Mouse (Mus musculus) myocyte (in vitro differentiated cells): Measurements from ENCODE around the gene Tshz2.

ENCODE experiments used
- E2F4 ChIP-seq: IDR thresholded peaks from one replicate; pipeline ENCODE4 v1.6.1; 2011; ENCODE audit warnings: mild to moderate bottlenecking, control low read depth, moderate library complexity; ENCODE audit not compliant: insufficient read depth
- MYOD1 ChIP-seq, 3 experiments: IDR thresholded peaks; one replicate each; pipeline ENCODE4 v1.6.1; 2011; ENCODE audit warnings: control low read depth in 2 of 3, low read depth in 2 of 3, mild to moderate bottlenecking in 2 of 3, moderate library complexity in 1 of 3; ENCODE audit not compliant: insufficient read length in 2 of 3, control insufficient read depth in 1 of 3
- MYOG ChIP-seq, 3 experiments: IDR thresholded peaks; one replicate each; pipeline ENCODE4 v1.6.1; 2011; ENCODE audit warnings: control low read depth in 2 of 3, low read depth in 2 of 3, mild to moderate bottlenecking in 2 of 3; ENCODE audit not compliant: insufficient read length in 2 of 3, control insufficient read depth in 1 of 3, insufficient read depth in 1 of 3
- POLR2A ChIP-seq: IDR thresholded peaks from one replicate; pipeline ENCODE4 v1.6.1; 2011; ENCODE audit warnings: low read depth, mild to moderate bottlenecking, control low read depth, moderate library complexity; ENCODE audit not compliant: insufficient read length
- POLR2AphosphoS2 ChIP-seq: IDR thresholded peaks from one replicate; pipeline ENCODE4 v1.6.1; 2011; ENCODE audit warnings: low read depth, control low read depth; ENCODE audit not compliant: insufficient read length
- TCF12 ChIP-seq: IDR thresholded peaks from one replicate; pipeline ENCODE4 v1.6.1; 2011; ENCODE audit warnings: mild to moderate bottlenecking, control low read depth; ENCODE audit not compliant: poor library complexity, insufficient read depth, severe bottlenecking
- USF1 ChIP-seq: IDR thresholded peaks from one replicate; pipeline ENCODE4 v1.6.1; 2011; ENCODE audit warnings: low read depth, mild to moderate bottlenecking, control low read depth, moderate library complexity

DNA sequence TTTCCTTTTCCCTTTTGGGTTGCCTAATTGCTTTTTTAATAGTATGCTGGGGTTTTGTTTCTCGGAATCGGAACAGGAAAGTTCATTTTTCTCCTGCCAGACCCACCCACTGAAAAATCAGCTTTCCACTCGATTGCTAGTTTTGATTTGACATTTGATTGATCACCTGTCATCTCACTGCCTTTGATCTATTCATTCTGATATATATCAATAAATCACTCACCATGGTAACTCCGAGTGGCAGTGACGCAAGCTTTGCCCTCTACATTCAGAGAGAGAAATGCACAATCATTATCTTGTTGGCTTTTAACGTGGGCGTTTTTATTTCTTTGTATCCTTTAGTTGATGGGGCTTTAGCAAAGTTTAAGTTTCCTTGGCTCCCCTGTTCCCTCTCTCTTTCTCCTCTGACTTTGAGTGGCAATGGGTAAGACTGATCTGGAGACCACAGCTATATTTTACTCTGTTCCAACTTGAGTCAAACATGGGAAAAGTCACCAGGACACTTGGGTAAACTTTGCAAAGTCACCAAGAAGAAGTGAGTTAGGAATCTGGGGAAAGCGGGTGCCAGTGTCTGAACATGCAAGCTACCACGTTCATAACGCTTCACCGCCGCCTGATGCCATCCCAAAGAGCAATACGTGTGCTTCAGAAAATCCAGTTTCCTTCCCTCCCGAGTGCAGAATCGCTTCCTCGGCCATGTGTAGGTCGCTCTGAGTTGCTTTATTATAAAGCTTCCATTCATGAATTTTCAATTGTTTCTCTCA is 2.0 kb downstream of the Tshz2 start:
- TF ChIP-seq E2F4 (no peak), POLR2AphosphoS2 (no peak), POLR2A (no peak), TCF12 (no peak), USF1 (no peak), MYOD1 (IDR thresholded peaks at IDR 0.05; ENCODE audit: control insufficient read depth in 1 of 3, insufficient read length in 2 of 3, low read depth in 2 of 3) (no peak), MYOG (IDR thresholded peaks at IDR 0.05; ENCODE audit: control insufficient read depth in 1 of 3, insufficient read depth in 1 of 3, insufficient read length in 2 of 3, low read depth in 2 of 3) (no peak)
